Mouse (Mus musculus): ENCODE results near the gene Fkbpl. TPM values are rescaled to one million over a fixed set of nuclear protein-coding genes. Genes with fewer than 3 reads are reported as not detected.
A peak's percentile ranks its signal among the peaks of the same experiment; 100 is the strongest.

Fkbpl gene
- total and polyA plus RNA-seq, 3 experiments = 5.5 to 8.2 (median 6.2) TPM

- Histone ChIP-seq H3K36me3 (replicated peaks in 1 of 2; ENCODE audit: control insufficient read depth in 1 of 2, insufficient read depth in 1 of 2, low read length in 1 of 2) (peaks cover 15 to 33% of the 10 kb centered on the region in 2 experiments), H3K27me3 (replicated peaks) (no peaks in the 10 kb centered on the region), H3K4me3 (replicated peaks in 1 of 3; ENCODE audit: low read depth in 2 of 3, low read length in 2 of 3, poor library complexity in 1 of 3) (no peak overlapping the region), H3K79me2 (replicated peaks; ENCODE audit: control insufficient read depth, extremely low read depth, insufficient read depth, poor library complexity, severe bottlenecking) (peaks cover 10% of the 10 kb centered on the region), H3K4me1 (ENCODE audit: control insufficient read depth in 1 of 2, insufficient read depth in 2 of 2) (peaks cover 5 to 23% of the 10 kb centered on the region in 2 experiments), H3K27ac (ENCODE audit: insufficient read depth, low read depth) (no peak overlapping the region), H3K9me3 (replicated peaks; ENCODE audit: low read length) (no peaks in the 10 kb centered on the region), H3K9ac (ENCODE audit: insufficient read depth, low read depth) (no peak overlapping the region), H3K4me2 (ENCODE audit: insufficient read depth, low read depth, poor library complexity, severe bottlenecking) (no peak overlapping the region)
- DNase-seq (ENCODE audit: extremely low read depth) = no peak
- dilution Hi-C loops (cut with MboI; ENCODE audit: extremely low pct_ligation_motif_present, extremely low pct_unique_long_range_greater_than_20kb, low sequenced_read_pairs) (no loop called here), in situ Hi-C loops (cut with MboI; ENCODE audit: low pct_ligation_motif_present, low pct_unique_long_range_greater_than_20kb, low sequenced_read_pairs) (no loop called here)
- TF ChIP-seq RAD21 (IDR thresholded peaks at IDR 0.05; ENCODE audit: low read depth, low read length) (no peak), SIN3A (IDR thresholded peaks at IDR 0.05; ENCODE audit: low read length) (no peak), TCF12 (IDR thresholded peaks at IDR 0.05; ENCODE audit: low read depth, low read length) (no peak), NELFE (IDR thresholded peaks at IDR 0.05; ENCODE audit: low read depth, low read length) (no peak), POLR2A (IDR thresholded peaks at IDR 0.05; ENCODE audit: low read depth, low read length) (no peak), MAX (IDR thresholded peaks at IDR 0.05; ENCODE audit: low read length) (no peak), E2F4 (IDR thresholded peaks at IDR 0.05; ENCODE audit: insufficient replicate concordance, low read depth, low read length) (no peak), UBTF (IDR thresholded peaks at IDR 0.05; ENCODE audit: low read depth, low read length) (no peak), RCOR1 (conservative IDR thresholded peaks at IDR 0.05; ENCODE audit: low read depth, low read length) (no peak)
Measured at GRCm38 (mm10) chr17:34601796-34602195, 42.8 kb upstream of the Fkbpl start.

GRCm38 (mm10) chr17:34603375-34604060, 41.0 kb upstream of the Fkbpl start, which contains the start of gene Rnf5:
Gene Rnf5 (minus strand): TSS chr17:34603690.
- DNase-seq (ENCODE audit: extremely low read depth) = peak; percentile 100
- Histone ChIP-seq H3K4me3 (replicated peaks in 1 of 3; ENCODE audit: low read depth in 2 of 3, low read length in 2 of 3, poor library complexity in 1 of 3) (peak within 1 kb of the TSS; percentile 75 to 97 (median 82)), H3K4me1 (ENCODE audit: control insufficient read depth in 1 of 2, insufficient read depth in 2 of 2) (peaks cover 9 to 34% of the 10 kb centered on the region in 2 experiments), H3K79me2 (replicated peaks; ENCODE audit: control insufficient read depth, extremely low read depth, insufficient read depth, poor library complexity, severe bottlenecking) (peaks cover 12% of the 10 kb centered on the region), H3K36me3 (replicated peaks in 1 of 2; ENCODE audit: control insufficient read depth in 1 of 2, insufficient read depth in 1 of 2, low read length in 1 of 2) (peaks cover 15 to 45% of the 10 kb centered on the region in 2 experiments), H3K4me2 (ENCODE audit: insufficient read depth, low read depth, poor library complexity, severe bottlenecking) (peak within 1 kb of the TSS; percentile 86), H3K9ac (ENCODE audit: insufficient read depth, low read depth) (peak within 1 kb of the TSS; percentile 91), H3K27me3 (replicated peaks) (no peaks in the 10 kb centered on the region), H3K27ac (ENCODE audit: insufficient read depth, low read depth) (peak within 1 kb of the TSS; percentile 49), H3K9me3 (replicated peaks; ENCODE audit: low read length) (no peaks in the 10 kb centered on the region)
- dilution Hi-C loops (cut with MboI; ENCODE audit: extremely low pct_ligation_motif_present, extremely low pct_unique_long_range_greater_than_20kb, low sequenced_read_pairs) (no loop called here), in situ Hi-C loops (cut with MboI; ENCODE audit: low pct_ligation_motif_present, low pct_unique_long_range_greater_than_20kb, low sequenced_read_pairs) (no loop called here)
- peak; percentile 99 for TF ChIP-seq CHD2 (IDR thresholded peaks at IDR 0.05; ENCODE audit: low read length)
- no peak for TF ChIP-seq UBTF (IDR thresholded peaks at IDR 0.05; ENCODE audit: low read depth, low read length)
- TF ChIP-seq EP300 (IDR thresholded peaks at IDR 0.05; ENCODE audit: low read length) = no peak
- TF ChIP-seq MEF2A (IDR thresholded peaks at IDR 0.05; ENCODE audit: borderline replicate concordance, low read depth, low read length) = no peak; the same call in 1 of the 2 replicates
- no peak for TF ChIP-seq ETS1 (conservative IDR thresholded peaks at IDR 0.05; ENCODE audit: low read depth, low read length)
- peak; percentile 62 for TF ChIP-seq BHLHE40 (IDR thresholded peaks at IDR 0.05; ENCODE audit: low read depth, low read length)
- no peak for TF ChIP-seq JUN (IDR thresholded peaks at IDR 0.05; ENCODE audit: insufficient read depth, low read depth, low read length)
- TF ChIP-seq IRF4 (IDR thresholded peaks at IDR 0.05; ENCODE audit: low read depth, low read length) = peak; percentile 18; the same call in 1 of the 2 replicates
- peak; percentile 51; the same call in 1 of the 2 replicates for TF ChIP-seq NELFE (IDR thresholded peaks at IDR 0.05; ENCODE audit: low read depth, low read length)
- no peak for TF ChIP-seq JUND (conservative IDR thresholded peaks at IDR 0.05; ENCODE audit: low read depth, low read length)
- no peak for TF ChIP-seq E2F4 (IDR thresholded peaks at IDR 0.05; ENCODE audit: insufficient replicate concordance, low read depth, low read length)
- TF ChIP-seq MAFK (IDR thresholded peaks at IDR 0.05; ENCODE audit: insufficient replicate concordance, low read length) = no peak
- TF ChIP-seq MAZ (IDR thresholded peaks at IDR 0.05; ENCODE audit: low read depth, low read length) = peak; percentile 83
- no peak for TF ChIP-seq RAD21 (IDR thresholded peaks at IDR 0.05; ENCODE audit: low read depth, low read length)
- no peak; the same call in 1 of the 2 replicates for TF ChIP-seq GABPA (IDR thresholded peaks at IDR 0.05; ENCODE audit: insufficient replicate concordance, low read depth, low read length)
- TF ChIP-seq MYC (IDR thresholded peaks at IDR 0.05; ENCODE audit: low read depth, low read length) = no peak
- no peak for TF ChIP-seq PAX5 (IDR thresholded peaks at IDR 0.05; ENCODE audit: low read length)
- TF ChIP-seq HCFC1 (IDR thresholded peaks at IDR 0.05; ENCODE audit: low read depth, low read length) = peak; percentile 79
- no peak for TF ChIP-seq CTCF (conservative IDR thresholded peaks at IDR 0.05 in 1 of 2, IDR thresholded peaks at IDR 0.05 in 1 of 2; ENCODE audit: low read depth in 2 of 2, low read length in 2 of 2)
- TF ChIP-seq SIN3A (IDR thresholded peaks at IDR 0.05; ENCODE audit: low read length) = peak; percentile 90
- TF ChIP-seq TBP (conservative IDR thresholded peaks at IDR 0.05; ENCODE audit: low read depth, low read length) = peak; percentile 46
- TF ChIP-seq USF1 (IDR thresholded peaks at IDR 0.05; ENCODE audit: low read depth, low read length) = no peak
- TF ChIP-seq ZKSCAN1 (IDR thresholded peaks at IDR 0.05; ENCODE audit: borderline replicate concordance, low read depth, low read length) = no peak
- 0 out of 2 replicates have a peak, but pooled peaks have one; percentile 27 for TF ChIP-seq MAX (IDR thresholded peaks at IDR 0.05; ENCODE audit: low read length)
- peak; percentile 79; the same call in 1 of the 2 replicates for TF ChIP-seq KAT2A (IDR thresholded peaks at IDR 0.05; ENCODE audit: insufficient replicate concordance, low read length)
- TF ChIP-seq CHD1 (IDR thresholded peaks at IDR 0.05; ENCODE audit: low read depth, low read length) = no peak
- peak; percentile 63 for TF ChIP-seq POLR2A (IDR thresholded peaks at IDR 0.05; ENCODE audit: low read depth, low read length)
- peak; percentile 88 for TF ChIP-seq ELF1 (IDR thresholded peaks at IDR 0.05; ENCODE audit: low read depth, low read length)

Data from CH12.LX (cell line).